Mouse (Mus musculus) liver, embryonic 15.5 days (tissue): Measurements from ENCODE around the gene Rps15a. TPM values are rescaled to one million over a fixed set of nuclear protein-coding genes. Genes with fewer than 3 reads are reported as not detected.

ENCODE experiments used
- ATAC-seq: fragments of 200-750 bp; cut with Nextera tagmentation; 2 replicates; pipeline ENCODE4 v1.8.0; 2017; ENCODE audit warnings: moderate number of reproducible peaks, mild to moderate bottlenecking, moderate library complexity; ENCODE audit not compliant: insufficient read depth
- H3K27ac ChIP-seq: fragments of 300-500 bp; sonication (generic); replicated peaks from 2 replicates; pipeline ENCODE4 v1.5.1; 2015; ENCODE audit warnings: mild to moderate bottlenecking, inconsistent platforms
- H3K27me3 ChIP-seq: fragments of 300-500 bp; sonication (generic); 2 replicates; pipeline ENCODE4 v1.6.1; 2015; ENCODE audit warnings: mild to moderate bottlenecking, inconsistent platforms
- H3K36me3 ChIP-seq: fragments of 300-500 bp; sonication (generic); replicated peaks from 2 replicates; pipeline ENCODE4 v1.6.1; 2015; ENCODE audit warnings: moderate library complexity, mild to moderate bottlenecking, inconsistent platforms
- H3K4me1 ChIP-seq: fragments of 300-500 bp; sonication (generic); replicated peaks from 2 replicates; pipeline ENCODE4 v1.6.1; 2015; ENCODE audit warnings: inconsistent platforms
- H3K4me2 ChIP-seq: fragments of 300-500 bp; sonication (generic); 2 replicates; pipeline ENCODE4 v1.6.1; 2015; ENCODE audit warnings: moderate library complexity, mild to moderate bottlenecking, inconsistent platforms
- H3K4me3 ChIP-seq: fragments of 300-500 bp; sonication (generic); replicated peaks from 2 replicates; pipeline ENCODE4 v1.5.1; 2015; ENCODE audit warnings: mild to moderate bottlenecking, inconsistent platforms
- H3K9ac ChIP-seq: fragments of 300-500 bp; sonication (generic); 2 replicates; pipeline ENCODE4 v1.6.1; 2015; ENCODE audit warnings: moderate library complexity, mild to moderate bottlenecking, inconsistent platforms
- H3K9me3 ChIP-seq: fragments of 300-500 bp; sonication (generic); replicated peaks from 2 replicates; pipeline ENCODE4 v1.6.1; 2016; ENCODE audit warnings: inconsistent platforms
- WGBS: fragments of 180-500 bp; shearing (Covaris S2); methylation state at CpG from one replicate; pipeline ENCODE4 v1.1.7; 2015; ENCODE audit warnings: mixed read lengths; ENCODE audit not compliant: insufficient replicate concordance; 5-methylcytosine and 5-hydroxymethylcytosine counted together
- polyA plus RNA-seq: library from polyadenylated mRNA; unstranded; fragments of >200 nt; fragmentation: Nextera tagmentation; extraction: Ambion mirVana; gene quantifications from 2 replicates; pipeline ENCODE4 v1.2.1, GENCODE M21; 2015

Rps15a gene
- polyA plus RNA-seq, 1 experiment from 2014 or later = 394 TPM

DNA sequence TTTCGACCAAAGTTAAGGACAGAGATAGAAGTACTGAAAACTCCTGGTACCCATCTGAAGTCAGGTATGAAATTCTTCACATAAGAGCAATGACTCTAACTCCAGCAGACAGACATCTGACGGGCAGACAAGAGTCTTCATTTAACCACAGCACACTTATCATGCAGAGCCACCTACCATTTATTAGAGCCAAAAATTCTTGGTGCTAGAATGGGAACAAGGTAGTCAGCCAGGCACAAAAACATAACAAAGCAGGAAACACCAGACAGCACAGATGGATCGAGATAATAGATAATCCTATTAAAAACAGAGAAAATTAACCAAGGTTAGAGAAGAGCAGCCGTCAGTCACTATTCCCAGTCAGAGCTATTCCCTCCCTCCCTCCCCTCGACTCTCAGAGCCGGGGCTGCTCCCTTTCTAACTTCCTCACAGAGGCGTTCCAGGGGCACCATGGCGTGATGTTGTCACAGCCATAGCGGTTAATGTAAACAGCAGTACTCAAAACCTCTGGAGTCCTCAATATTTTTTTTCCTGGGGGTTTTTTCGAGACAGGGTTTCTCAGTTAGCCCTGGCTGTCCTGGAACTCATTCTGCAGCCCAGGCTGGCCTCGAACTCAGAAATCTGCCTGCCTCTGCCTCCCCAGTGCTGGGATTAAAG, 10.4 kb upstream of the Rps15a start:
- ATAC-seq = no peak
- Histone ChIP-seq H3K27ac (0 out of 2 replicates have a peak overlapping the region, but pooled peaks have one; percentile 19), H3K9ac (no peak overlapping the region), H3K4me1 (peaks cover 44% of the 10 kb centered on the region), H3K9me3 (no peaks in the 10 kb centered on the region), H3K4me2 (peak overlapping the region; percentile 67), H3K36me3 (peaks cover 57% of the 10 kb centered on the region), H3K27me3 (no peaks in the 10 kb centered on the region), H3K4me3 (peak overlapping the region; percentile 91)
- WGBS = 56% methylated on average over 11 of the region's 11 CpGs

DNA sequence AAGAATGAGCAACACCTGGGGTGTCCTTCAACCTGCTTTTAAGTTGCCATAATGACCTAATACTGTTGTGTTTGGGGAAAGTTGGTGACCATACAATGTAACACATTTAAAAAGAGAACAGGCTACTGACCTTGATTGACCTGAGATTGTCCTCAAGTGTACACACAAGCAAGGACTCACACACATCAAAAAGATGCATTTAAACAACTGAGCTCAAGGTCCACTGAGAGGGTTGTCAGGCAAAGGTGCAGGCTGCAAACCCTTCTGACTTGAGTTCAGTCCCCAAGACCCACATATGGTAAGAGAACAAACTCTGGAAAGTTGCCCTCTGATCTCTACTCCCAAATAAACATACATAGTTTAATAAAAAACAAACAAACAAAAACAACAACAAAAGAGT, 9.7 kb upstream of the Rps15a start:
- peaks cover 63% of the 10 kb centered on the region for H3K36me3 ChIP-seq
- ATAC-seq = no peak
- H3K4me1 ChIP-seq = peaks cover 42% of the 10 kb centered on the region
- H3K27me3 ChIP-seq = no peaks in the 10 kb centered on the region
- no peak overlapping the region for H3K4me3 ChIP-seq
- H3K9me3 ChIP-seq = no peaks in the 10 kb centered on the region
- no peak overlapping the region for H3K27ac ChIP-seq
- H3K9ac ChIP-seq = no peak overlapping the region
- no peak overlapping the region for H3K4me2 ChIP-seq

DNA sequence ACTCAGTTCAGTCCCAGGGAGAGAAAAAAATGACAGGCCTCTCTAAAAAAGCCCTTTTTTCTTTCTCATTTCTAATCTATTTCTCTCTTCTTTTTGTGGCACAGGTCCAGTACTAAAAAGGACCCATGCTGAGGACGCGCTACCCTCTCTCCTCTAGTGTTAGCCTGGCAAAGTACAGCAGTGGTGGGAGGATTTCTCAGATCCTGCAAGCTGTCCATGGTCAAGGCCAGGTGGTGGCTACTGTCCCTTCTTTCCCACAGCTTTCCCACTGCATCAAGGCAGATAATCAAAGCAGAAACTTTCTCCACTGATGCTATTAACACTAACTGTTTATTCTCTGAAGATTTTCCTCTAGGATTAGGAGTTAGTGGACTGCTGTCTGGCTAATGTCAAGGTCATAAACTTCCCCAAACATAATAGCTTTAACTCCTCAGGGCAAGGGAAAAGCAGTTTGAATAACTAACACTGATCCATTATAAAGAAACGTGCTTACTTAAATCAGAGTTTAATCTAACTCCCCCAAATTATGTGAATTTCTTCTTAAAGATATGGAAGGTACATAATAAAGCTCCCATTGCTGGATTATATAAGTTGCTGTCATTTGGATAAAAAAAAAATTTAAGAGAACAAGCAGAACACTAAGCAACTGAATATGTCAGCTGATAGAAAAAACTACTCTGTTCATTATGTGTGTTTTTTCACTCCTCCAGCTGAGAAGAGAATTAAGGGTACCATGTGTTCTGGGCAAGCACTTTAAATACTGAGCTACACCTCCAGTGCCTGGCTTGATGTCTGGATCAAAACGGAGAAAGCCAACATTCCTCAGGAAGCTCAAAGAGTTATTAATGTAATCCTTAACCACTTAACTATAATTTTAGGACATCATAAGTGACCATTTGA, 7.8 kb upstream of the Rps15a start:
- Histone ChIP-seq H3K4me2 (no peak overlapping the region), H3K9ac (no peak overlapping the region), H3K27ac (no peak overlapping the region), H3K4me3 (no peak overlapping the region), H3K4me1 (peaks cover 44% of the 10 kb centered on the region), H3K36me3 (peaks cover 83% of the 10 kb centered on the region), H3K27me3 (no peaks in the 10 kb centered on the region), H3K9me3 (no peaks in the 10 kb centered on the region)
- 90% methylated on average over 4 of the region's 4 CpGs for WGBS
- ATAC-seq = no peak

DNA sequence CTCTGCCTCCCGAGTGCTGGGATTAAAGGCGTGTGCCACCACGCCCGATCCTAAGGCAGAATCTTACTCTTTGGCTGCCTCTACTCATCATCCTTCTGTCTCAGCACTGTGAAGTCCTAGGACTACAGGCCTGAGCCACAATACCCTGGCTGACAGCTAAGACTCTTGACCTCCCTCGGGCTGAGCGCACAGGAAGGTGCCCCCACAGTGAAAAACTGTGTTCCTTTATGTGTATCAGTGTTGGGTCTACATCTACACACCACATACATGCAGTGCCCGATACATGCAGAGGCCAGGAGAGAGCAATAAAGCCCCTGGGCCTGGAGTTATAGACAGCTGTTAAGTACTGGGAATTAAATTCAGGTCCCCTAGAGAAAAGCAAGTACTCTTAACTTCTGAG, 6.2 kb upstream of the Rps15a start:
- H3K9me3 ChIP-seq = no peaks in the 10 kb centered on the region
- ATAC-seq = no peak
- WGBS = 90% methylated on average over 7 of the region's 7 CpGs
- peaks cover 88% of the 10 kb centered on the region for H3K36me3 ChIP-seq
- no peaks in the 10 kb centered on the region for H3K27me3 ChIP-seq
- no peak overlapping the region for H3K9ac ChIP-seq
- H3K4me2 ChIP-seq = no peak overlapping the region
- peaks cover 51% of the 10 kb centered on the region for H3K4me1 ChIP-seq
- no peak overlapping the region for H3K27ac ChIP-seq
- no peak overlapping the region for H3K4me3 ChIP-seq

DNA sequence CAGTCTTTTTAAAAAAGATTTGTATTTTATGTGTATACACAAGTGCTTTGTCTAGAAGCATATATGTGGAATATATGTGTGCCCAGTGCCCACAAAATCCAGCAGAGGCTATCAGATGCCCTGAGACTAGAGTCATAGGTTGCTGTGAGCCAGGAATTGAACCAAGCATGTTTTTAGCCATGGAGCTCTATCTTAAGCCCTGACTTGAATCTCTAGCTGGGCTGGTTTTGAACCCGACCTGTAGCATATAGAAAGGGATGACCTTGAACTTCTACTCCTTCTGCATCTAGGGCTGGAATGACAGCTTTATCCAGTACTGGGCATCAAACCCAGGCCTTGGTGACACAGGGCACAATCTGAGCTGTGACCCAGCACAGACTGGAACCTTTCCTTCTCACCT, 4.7 kb upstream of the Rps15a start:
- WGBS = 53% methylated on average over 1 of the region's 1 CpGs

DNA sequence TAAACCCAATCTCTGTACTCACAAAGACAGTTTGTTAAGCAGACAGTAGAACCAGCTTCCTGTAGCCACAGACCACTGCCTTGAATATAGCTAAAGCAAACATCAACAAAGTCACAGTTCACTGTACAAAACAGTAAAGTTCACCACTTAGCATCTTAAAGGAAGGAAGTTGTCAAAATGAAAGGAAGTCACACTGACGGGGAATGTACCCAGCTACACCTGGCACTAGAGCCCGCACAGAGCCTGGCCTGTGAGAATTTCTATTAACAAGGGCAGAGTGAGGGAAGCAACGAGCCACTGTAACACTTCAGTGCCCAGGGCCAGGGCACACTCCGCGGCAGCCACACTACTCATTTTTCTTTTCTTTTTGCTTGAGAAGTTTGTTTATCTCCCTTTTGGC, 4.0 kb upstream of the Rps15a start:
- no peak for ATAC-seq
- H3K27ac ChIP-seq = peak overlapping the region; percentile 31
- no peak overlapping the region for H3K9ac ChIP-seq
- no peaks in the 10 kb centered on the region for H3K27me3 ChIP-seq
- H3K9me3 ChIP-seq = no peaks in the 10 kb centered on the region
- no peak overlapping the region for H3K4me2 ChIP-seq
- peaks cover 45% of the 10 kb centered on the region for H3K4me1 ChIP-seq
- H3K36me3 ChIP-seq = peaks cover 71% of the 10 kb centered on the region
- 77% methylated on average over 5 of the region's 5 CpGs for WGBS
- H3K4me3 ChIP-seq = no peak overlapping the region

More for the DNA sequence above, 4.7 kb upstream of the Rps15a start:
- H3K4me2 ChIP-seq = no peak overlapping the region
- peaks cover 72% of the 10 kb centered on the region for H3K36me3 ChIP-seq
- H3K27ac ChIP-seq = no peak overlapping the region
- no peak overlapping the region for H3K9ac ChIP-seq
- peaks cover 45% of the 10 kb centered on the region for H3K4me1 ChIP-seq
- no peaks in the 10 kb centered on the region for H3K27me3 ChIP-seq
- no peak overlapping the region for H3K4me3 ChIP-seq
- no peak for ATAC-seq
- no peaks in the 10 kb centered on the region for H3K9me3 ChIP-seq

DNA sequence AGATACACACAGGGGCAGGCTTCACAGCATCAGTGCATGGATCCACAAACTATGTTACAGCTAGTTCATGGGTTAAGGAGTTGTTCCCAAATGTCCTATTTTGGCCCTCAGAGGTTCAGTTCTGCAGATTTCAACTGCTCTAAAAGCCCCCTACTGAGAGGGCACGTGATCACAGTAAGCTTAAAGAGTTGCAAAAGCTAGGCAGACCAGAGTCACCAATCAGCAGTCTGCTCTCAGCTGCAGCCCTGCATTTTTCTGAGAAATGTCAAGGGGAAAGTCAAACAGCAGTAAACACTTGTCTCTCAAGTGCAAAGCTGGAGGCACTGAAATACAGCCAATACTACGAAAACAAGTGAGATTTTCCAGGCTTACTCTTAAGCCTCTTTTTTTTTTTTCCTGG, 3.2 kb upstream of the Rps15a start:
- H3K27ac ChIP-seq = peak overlapping the region; percentile 31; the same call in 1 of the 2 replicates

DNA sequence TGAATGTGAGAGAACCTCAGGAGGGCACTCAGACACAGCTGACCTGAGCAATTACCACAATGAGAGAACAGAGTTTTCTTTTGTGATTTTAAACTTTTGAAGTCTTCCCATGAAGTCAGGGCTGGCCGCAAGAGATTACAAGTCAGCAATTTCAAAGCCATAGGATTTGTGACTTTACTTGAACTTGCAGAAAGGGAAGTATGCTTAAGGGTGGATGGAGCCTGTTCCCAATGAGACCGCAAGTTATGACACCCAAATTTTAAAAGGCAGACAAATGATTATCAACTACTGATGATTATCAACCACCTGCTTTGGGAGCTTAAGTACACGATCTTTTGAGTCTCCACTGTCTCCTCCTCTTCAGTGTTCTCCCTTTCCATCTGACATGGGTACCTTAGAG, 2.4 kb upstream of the Rps15a start:
- Histone ChIP-seq H3K27ac (peak overlapping the region; percentile 85), H3K27me3 (no peaks in the 10 kb centered on the region), H3K4me3 (no peak overlapping the region), H3K9ac (no peak overlapping the region), H3K4me1 (peaks cover 60% of the 10 kb centered on the region), H3K9me3 (no peaks in the 10 kb centered on the region), H3K4me2 (no peak overlapping the region), H3K36me3 (peaks cover 71% of the 10 kb centered on the region)
- no peak for ATAC-seq
- 49% methylated on average over 3 of the region's 3 CpGs for WGBS

More for the DNA sequence above, 3.2 kb upstream of the Rps15a start:
- no peak for ATAC-seq
- Histone ChIP-seq H3K4me2 (no peak overlapping the region), H3K27me3 (no peaks in the 10 kb centered on the region), H3K9ac (no peak overlapping the region), H3K4me3 (no peak overlapping the region), H3K36me3 (peaks cover 71% of the 10 kb centered on the region), H3K4me1 (peaks cover 53% of the 10 kb centered on the region), H3K9me3 (no peaks in the 10 kb centered on the region)
- 62% methylated on average over 2 of the region's 2 CpGs for WGBS

DNA sequence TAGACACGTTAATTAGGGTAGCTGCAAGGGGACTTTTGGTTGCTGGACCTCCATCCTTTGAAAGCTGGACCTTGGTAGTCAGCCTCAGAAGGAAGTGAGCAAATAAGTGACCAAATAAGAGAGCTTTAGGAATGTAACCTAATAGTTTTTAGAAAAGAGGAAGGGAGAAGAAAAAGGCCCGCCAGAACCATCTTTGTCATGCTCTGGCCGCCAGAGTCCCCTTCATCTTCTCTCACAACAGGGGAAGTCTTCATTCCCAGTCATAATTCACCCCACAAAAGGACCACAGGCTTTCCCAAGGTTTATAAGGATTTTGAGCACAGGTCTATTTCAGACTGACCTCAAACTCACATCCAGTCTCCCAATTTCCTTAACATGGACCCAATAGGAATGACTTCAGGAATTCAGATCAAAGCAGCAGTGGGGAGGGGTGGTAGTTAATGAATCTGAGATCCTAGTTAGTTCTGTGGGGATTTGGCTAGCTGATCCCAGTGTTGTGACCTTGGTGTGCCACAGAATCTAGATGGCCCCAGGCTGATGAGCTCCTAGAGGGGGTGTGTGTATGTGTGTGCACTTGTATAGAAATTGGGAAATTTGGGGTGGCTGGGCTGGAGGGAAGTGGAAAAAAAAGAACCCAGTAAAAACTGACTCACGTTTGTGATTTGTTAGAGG, 1.7 kb upstream of the Rps15a start:
- no peaks in the 10 kb centered on the region for H3K27me3 ChIP-seq
- H3K4me2 ChIP-seq = no peak overlapping the region
- H3K9ac ChIP-seq = no peak overlapping the region
- H3K36me3 ChIP-seq = peaks cover 71% of the 10 kb centered on the region
- H3K4me1 ChIP-seq = peaks cover 64% of the 10 kb centered on the region
- 47% methylated on average over 4 of the region's 4 CpGs for WGBS
- H3K27ac ChIP-seq = peak overlapping the region; percentile 85
- H3K4me3 ChIP-seq = no peak overlapping the region
- ATAC-seq = no peak
- H3K9me3 ChIP-seq = no peaks in the 10 kb centered on the region

DNA sequence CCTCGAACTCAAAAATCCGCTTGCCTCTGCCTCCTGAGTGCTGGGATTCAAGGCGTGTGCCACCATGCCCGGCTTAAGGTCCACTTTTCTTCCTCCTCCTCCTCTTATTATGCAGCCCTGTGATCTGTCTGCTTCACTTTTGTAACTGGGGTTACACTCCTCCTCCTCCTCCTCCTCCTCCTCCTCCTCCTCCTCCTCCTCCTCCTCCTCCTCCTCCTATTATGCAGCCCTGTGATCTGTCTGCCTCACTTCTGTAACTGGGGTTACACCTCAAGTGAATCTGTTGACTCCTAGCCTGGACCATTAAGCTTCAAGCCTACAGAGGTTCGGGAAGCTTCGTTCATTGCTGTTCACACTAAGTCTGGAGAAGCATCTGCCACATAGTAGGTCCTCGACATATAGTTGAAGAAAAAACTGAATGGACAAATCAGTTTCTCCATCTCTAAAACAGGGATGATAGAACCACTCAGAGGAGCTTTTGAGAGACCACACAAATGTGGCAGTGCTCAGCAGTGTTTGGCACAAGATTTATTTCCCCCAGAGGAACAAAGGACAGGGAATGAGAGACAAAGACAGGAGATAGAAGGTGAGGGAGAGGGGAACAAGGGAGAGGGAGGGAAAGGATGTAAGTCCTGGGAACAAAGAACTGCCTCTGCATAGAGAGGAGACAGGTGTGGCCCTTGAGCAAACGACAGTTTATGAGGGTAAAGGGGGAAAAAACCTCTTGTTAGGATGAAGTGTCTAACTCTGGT, 975 bp upstream of the Rps15a start:
- H3K27ac ChIP-seq = peak overlapping the region; percentile 85
- no peak overlapping the region for H3K9ac ChIP-seq
- peak overlapping the region; percentile 85 for H3K4me2 ChIP-seq
- peaks cover 67% of the 10 kb centered on the region for H3K4me1 ChIP-seq
- 16% methylated on average over 8 of the region's 8 CpGs for WGBS
- ATAC-seq = no peak
- peaks cover 71% of the 10 kb centered on the region for H3K36me3 ChIP-seq
- H3K4me3 ChIP-seq = peak overlapping the region; percentile 81
- H3K9me3 ChIP-seq = no peaks in the 10 kb centered on the region
- H3K27me3 ChIP-seq = no peaks in the 10 kb centered on the region
